Mouse (Mus musculus): Measurements from ENCODE around the gene Tnni3k.

DNA sequence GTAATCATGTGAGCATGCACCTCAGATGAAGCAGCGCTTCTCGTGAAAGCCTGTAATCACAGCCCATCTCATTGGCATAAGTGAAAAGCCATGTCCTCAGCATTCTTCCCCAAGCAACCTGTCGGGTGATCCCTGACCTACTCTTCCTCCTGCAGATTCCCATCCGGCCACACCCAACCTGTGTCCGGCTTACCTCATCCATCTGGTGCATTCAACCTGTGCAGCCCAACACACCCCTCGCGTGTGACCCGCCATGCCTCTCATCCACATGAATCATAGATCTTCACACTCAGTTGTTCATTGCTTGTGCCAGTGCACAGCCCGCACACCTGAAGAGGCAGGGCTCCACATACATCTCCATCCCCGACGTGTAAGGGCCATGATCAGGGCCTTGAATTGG lies 217.3 kb downstream of the Tnni3k start:
- TF ChIP-seq MAZ (IDR thresholded peaks at IDR 0.05; ENCODE audit: low read depth, low read length) (no peak), CTCF (conservative IDR thresholded peaks at IDR 0.05 in 1 of 2, IDR thresholded peaks at IDR 0.05 in 1 of 2; ENCODE audit: low read depth in 2 of 2, low read length in 2 of 2) (no peak), POLR2A (IDR thresholded peaks at IDR 0.05; ENCODE audit: low read depth, low read length) (no peak), TCF12 (IDR thresholded peaks at IDR 0.05; ENCODE audit: low read depth, low read length) (no peak), MAFK (IDR thresholded peaks at IDR 0.05; ENCODE audit: insufficient replicate concordance, low read length) (no peak), SIN3A (IDR thresholded peaks at IDR 0.05; ENCODE audit: low read length) (no peak), MAX (IDR thresholded peaks at IDR 0.05; ENCODE audit: low read length) (no peak), ZNF384 (IDR thresholded peaks at IDR 0.05; ENCODE audit: low read depth, low read length) (no peak), SMC3 (IDR thresholded peaks at IDR 0.05; ENCODE audit: low read depth, low read length) (no peak), ZC3H11A (IDR thresholded peaks at IDR 0.05; ENCODE audit: low read depth, low read length) (no peak), BHLHE40 (IDR thresholded peaks at IDR 0.05; ENCODE audit: low read depth, low read length) (no peak), MEF2A (IDR thresholded peaks at IDR 0.05; ENCODE audit: borderline replicate concordance, low read depth, low read length) (no peak)
